ENCODE assay signal across 23 mouse cellular contexts in genomic region chr4:101513251-101513650, GRCm38 (mm10). TPM values are rescaled to one million over a fixed set of nuclear protein-coding genes. Genes with fewer than 3 reads are reported as not detected.
DNase-seq lines count a peak whose midpoint lies in the region; ATAC-seq and TF ChIP-seq lines count a peak whose summit lies in the region.
"Had no signal": no experiment of that assay in that cellular context is flagged by ENCODE, and none has a peak within 500 bp of the region (broad histone marks: within the 10 kb centered on the region; RNA-seq: fewer than 3 reads in every experiment).

No protein-coding gene starts in this region.

- CTCF ChIA-PET in Patski (lab: Charles Lee), result interaction anchor here (1.1 to 1.4 kb wide), 2 partner anchors 19 to 486 kb away, joined by 3 to 5 read pairs; no protein-coding TSS in a partner anchor

- H3K4me3 ChIP-seq in hindbrain, postnatal 0 days (ENCODE audit: low read length), result no peak overlapping the region
- H3K4me3 ChIP-seq in hindbrain, embryonic 13.5 days, result no peak overlapping the region
- no peak overlapping the region for H3K4me3 ChIP-seq in midbrain, postnatal 0 days (ENCODE audit: low read depth, low read length)
- H3K4me3 ChIP-seq in midbrain, embryonic 15.5 days, result no peak overlapping the region
- H3K4me3 ChIP-seq in stomach, postnatal 0 days (ENCODE audit: low read depth, low read length), result no peak overlapping the region
- H3K4me3 ChIP-seq: heart, embryonic 12.5 days; hindbrain, embryonic 15.5 days; liver, embryonic 13.5 days; midbrain, embryonic 13.5 days; myocyte; neural tube, embryonic 15.5 days; stomach, embryonic 15.5 days had no signal

- in situ Hi-C loops in Patski (cut with MboI; ENCODE audit: low pct_unique_long_range_greater_than_20kb), result loop anchor here (25.0 kb wide), 1 partner anchor 499 kb away; no protein-coding TSS in a partner anchor

- 95% methylated on average over 3 of the region's 3 CpGs for WGBS in hindbrain, postnatal 0 days
- 95% methylated on average over 3 of the region's 3 CpGs for WGBS in hindbrain, embryonic 13.5 days
- 96% methylated on average over 3 of the region's 3 CpGs for WGBS in midbrain, postnatal 0 days
- WGBS in midbrain, embryonic 15.5 days, result 93% methylated on average over 3 of the region's 3 CpGs
- 86% methylated on average over 3 of the region's 3 CpGs for WGBS in stomach, postnatal 0 days

- POLR2A ChIA-PET in Patski (lab: Charles Lee), result no interaction called here

- H3K4me2 ChIP-seq in hindbrain, postnatal 0 days (ENCODE audit: low read depth, low read length), result no peak overlapping the region
- H3K4me2 ChIP-seq in hindbrain, embryonic 13.5 days, result no peak overlapping the region
- no peak overlapping the region for H3K4me2 ChIP-seq in midbrain, postnatal 0 days (ENCODE audit: low read depth, low read length, poor library complexity, severe bottlenecking)
- H3K4me2 ChIP-seq in midbrain, embryonic 15.5 days, result no peak overlapping the region
- no peak overlapping the region for H3K4me2 ChIP-seq in stomach, postnatal 0 days (replicated peaks; ENCODE audit: low read depth)
- H3K4me2 ChIP-seq: heart, embryonic 12.5 days; hindbrain, embryonic 15.5 days; liver, embryonic 13.5 days; midbrain, embryonic 13.5 days; neural tube, embryonic 15.5 days; stomach, embryonic 15.5 days had no signal

- no peaks in the 10 kb centered on the region for H3K27me3 ChIP-seq in hindbrain, postnatal 0 days (ENCODE audit: insufficient read depth, low read length)
- no peaks in the 10 kb centered on the region for H3K27me3 ChIP-seq in hindbrain, embryonic 13.5 days
- H3K27me3 ChIP-seq in midbrain, postnatal 0 days (ENCODE audit: insufficient read depth, low read length), result no peaks in the 10 kb centered on the region
- no peaks in the 10 kb centered on the region for H3K27me3 ChIP-seq in midbrain, embryonic 15.5 days (replicated peaks)
- peaks cover under 1% of the 10 kb centered on the region for H3K27me3 ChIP-seq in Patski
- no peaks in the 10 kb centered on the region for H3K27me3 ChIP-seq in stomach, postnatal 0 days (ENCODE audit: control insufficient read depth, insufficient read depth, low read length)
- H3K27me3 ChIP-seq: hindbrain, embryonic 15.5 days; midbrain, embryonic 13.5 days; neural tube, embryonic 15.5 days had no signal

- peak; percentile 43 for TF ChIP-seq CTCF in hindbrain, postnatal 0 days (IDR thresholded peaks at IDR 0.05; ENCODE audit: low read depth)
- TF ChIP-seq CTCF in midbrain, postnatal 0 days (IDR thresholded peaks at IDR 0.05), result peak; percentile 55
- TF ChIP-seq CTCF in Patski (IDR thresholded peaks at IDR 0.05), result peak; percentile 55
- TF ChIP-seq CTCF in stomach, postnatal 0 days (IDR thresholded peaks at IDR 0.05; ENCODE audit: low read depth), result peak; percentile 23; the same call in 1 of the 2 replicates

- ATAC-seq in hindbrain, postnatal 0 days, result no peak
- no peak for ATAC-seq in hindbrain, embryonic 13.5 days (ENCODE audit: low FRiP score)
- no peak for ATAC-seq in midbrain, postnatal 0 days (ENCODE audit: low FRiP score)
- no peak for ATAC-seq in midbrain, embryonic 15.5 days (replicated peaks)
- no peak for ATAC-seq in Patski
- no peak for ATAC-seq in stomach, postnatal 0 days (ENCODE audit: low FRiP score, low TSS enrichment)
- ATAC-seq: forebrain, embryonic 14.5 days; lung, postnatal 0 days; midbrain, embryonic 13.5 days had no signal

- no peaks in the 10 kb centered on the region for H3K4me1 ChIP-seq in hindbrain, postnatal 0 days (ENCODE audit: insufficient read depth, low read length)
- peaks cover 16% of the 10 kb centered on the region for H3K4me1 ChIP-seq in hindbrain, embryonic 13.5 days (replicated peaks)
- H3K4me1 ChIP-seq in midbrain, postnatal 0 days (ENCODE audit: insufficient read depth, low read length), result peaks cover 5% of the 10 kb centered on the region; the same call in 1 of the 2 replicates
- H3K4me1 ChIP-seq in midbrain, embryonic 15.5 days, result peaks cover 11% of the 10 kb centered on the region; the same call in 1 of the 2 replicates
- H3K4me1 ChIP-seq in stomach, postnatal 0 days (replicated peaks; ENCODE audit: control insufficient read depth, insufficient read depth), result peaks cover 4% of the 10 kb centered on the region; the same call in 1 of the 2 replicates

- no peak for DNase-seq in hindbrain, postnatal 0 days (ENCODE audit: low spot score)
- DNase-seq in midbrain, postnatal 0 days (ENCODE audit: low spot score), result no peak
- DNase-seq in Patski (ENCODE audit: low read depth, low spot score), result no peak
- DNase-seq in stomach, postnatal 0 days (ENCODE audit: low spot score), result no peak
- no peak for DNase-seq in right cerebral cortex, postnatal 14 days
- no peak for DNase-seq in spleen, postnatal 14 days (ENCODE audit: low spot score in 2 of 2)
- DNase-seq: adrenal gland, adult 2 months; cerebellum, adult 8-10 months; heart, postnatal 14 days; kidney, adult 18-20 months; kidney, postnatal 14 days; liver, embryonic 13.5 days; spleen, adult 18-20 months had no signal

- H3K9ac ChIP-seq in hindbrain, postnatal 0 days (replicated peaks; ENCODE audit: low read length), result no peak overlapping the region
- H3K9ac ChIP-seq in hindbrain, embryonic 13.5 days, result no peak overlapping the region
- H3K9ac ChIP-seq in midbrain, postnatal 0 days (replicated peaks; ENCODE audit: low read length, poor library complexity, severe bottlenecking), result no peak overlapping the region
- no peak overlapping the region for H3K9ac ChIP-seq in midbrain, embryonic 15.5 days
- H3K9ac ChIP-seq in stomach, postnatal 0 days (ENCODE audit: low read length), result no peak overlapping the region
- H3K9ac ChIP-seq: heart, embryonic 12.5 days; hindbrain, embryonic 15.5 days; liver, embryonic 13.5 days; midbrain, embryonic 13.5 days; neural tube, embryonic 15.5 days; stomach, embryonic 15.5 days had no signal

- H3K27ac ChIP-seq in hindbrain, postnatal 0 days, result no peak overlapping the region
- H3K27ac ChIP-seq in hindbrain, embryonic 13.5 days, result no peak overlapping the region
- H3K27ac ChIP-seq in midbrain, postnatal 0 days (ENCODE audit: low read depth, low read length), result no peak overlapping the region
- H3K27ac ChIP-seq in midbrain, embryonic 15.5 days, result no peak overlapping the region
- H3K27ac ChIP-seq in stomach, postnatal 0 days (replicated peaks), result no peak overlapping the region
- H3K27ac ChIP-seq: hindbrain, embryonic 15.5 days; liver, embryonic 13.5 days; midbrain, embryonic 13.5 days; neural tube, embryonic 15.5 days; stomach, embryonic 15.5 days had no signal

- no peaks in the 10 kb centered on the region for H3K9me3 ChIP-seq in hindbrain, postnatal 0 days (ENCODE audit: low read length)
- H3K9me3 ChIP-seq in hindbrain, embryonic 13.5 days, result no peaks in the 10 kb centered on the region
- no peaks in the 10 kb centered on the region for H3K9me3 ChIP-seq in midbrain, postnatal 0 days (ENCODE audit: low read length)
- H3K9me3 ChIP-seq in midbrain, embryonic 15.5 days, result no peaks in the 10 kb centered on the region
- no peaks in the 10 kb centered on the region for H3K9me3 ChIP-seq in stomach, postnatal 0 days (ENCODE audit: control insufficient read depth, low read length)
- H3K9me3 ChIP-seq: hindbrain, embryonic 15.5 days; liver, embryonic 13.5 days; midbrain, embryonic 13.5 days; neural tube, embryonic 15.5 days; stomach, embryonic 15.5 days had no signal

- TF ChIP-seq EP300 in stomach, postnatal 0 days (optimal IDR thresholded peaks at IDR 0.05), result no peak

- H3K36me3 ChIP-seq in hindbrain, postnatal 0 days (ENCODE audit: insufficient read depth, low read length), result no peaks in the 10 kb centered on the region
- no peaks in the 10 kb centered on the region for H3K36me3 ChIP-seq in hindbrain, embryonic 13.5 days
- H3K36me3 ChIP-seq in midbrain, postnatal 0 days (ENCODE audit: insufficient read depth, low read length), result no peaks in the 10 kb centered on the region
- no peaks in the 10 kb centered on the region for H3K36me3 ChIP-seq in midbrain, embryonic 15.5 days (replicated peaks)
- H3K36me3 ChIP-seq in stomach, postnatal 0 days (ENCODE audit: control insufficient read depth, insufficient read depth, low read length), result no peaks in the 10 kb centered on the region
- H3K36me3 ChIP-seq: heart, embryonic 12.5 days; hindbrain, embryonic 15.5 days; liver, embryonic 13.5 days; midbrain, embryonic 13.5 days; neural tube, embryonic 15.5 days; stomach, embryonic 15.5 days had no signal

RNA-seq across cellular contexts. Expression of gene Dnajc6, which starts 16.8 kb away (rescaled TPM):
- total RNA-seq in hindbrain, postnatal 0 days (2014; rRNA removed), result 205 and 216 TPM in 2 replicates
- polyA plus RNA-seq in hindbrain, postnatal 0 days (2015; fragmentation: Nextera tagmentation; extraction: Ambion mirVana), result 56.5 and 60.9 TPM in 2 replicates
- 31.2 and 33.5 TPM in 2 replicates for polyA plus RNA-seq in hindbrain, embryonic 13.5 days (2015; fragmentation: Nextera tagmentation; extraction: Ambion mirVana)
- 208 and 225 TPM in 2 replicates for total RNA-seq in midbrain, postnatal 0 days (2014; rRNA removed)
- polyA plus RNA-seq in midbrain, postnatal 0 days (2015; fragmentation: Nextera tagmentation; extraction: Ambion mirVana), result 74.9 and 79.0 TPM in 2 replicates
- 54.1 and 56.6 TPM in 2 replicates for polyA plus RNA-seq in midbrain, embryonic 15.5 days (2015; fragmentation: Nextera tagmentation; extraction: Ambion mirVana)
- polyA plus RNA-seq in Patski (2021), result 0.33 TPM
- 0.81 and 0.83 TPM in 2 replicates for polyA plus RNA-seq in stomach, postnatal 0 days (2015; fragmentation: Nextera tagmentation; extraction: Ambion mirVana)

Comparison
In these comparisons a context has a peak if more than half of its experiments do, and no peak if none do; other contexts are left out.
1. RNA of gene Dnajc6, which starts 16.8 kb away (polyA plus RNA-seq): 74.9 to 79.0 TPM in midbrain, postnatal 0 days, 56.5 to 60.9 TPM in hindbrain, postnatal 0 days, 54.1 to 56.6 TPM in midbrain, embryonic 15.5 days and 31.2 to 33.5 TPM in hindbrain, embryonic 13.5 days; 0.81 to 0.83 TPM in stomach, postnatal 0 days and 0.33 TPM in Patski (single experiment); every median in the first group is over 10 times any median in the second.
2. Peak in every context shown above with its lines, with median percentiles within 50 percentile points of each other: CTCF ChIP-seq.